Mouse (Mus musculus): ENCODE results near the gene Kcnk7.

Kcnk7 gene

GRCm38 (mm10) chr19:5725767-5726515, 21.8 kb downstream of the Kcnk7 start, which contains the start of gene Ehbp1l1:
Ehbp1l1 (minus strand) TSS chr19:5726317.
- DNase-seq (ENCODE audit: low spot score): peak; percentile 70

DNA sequence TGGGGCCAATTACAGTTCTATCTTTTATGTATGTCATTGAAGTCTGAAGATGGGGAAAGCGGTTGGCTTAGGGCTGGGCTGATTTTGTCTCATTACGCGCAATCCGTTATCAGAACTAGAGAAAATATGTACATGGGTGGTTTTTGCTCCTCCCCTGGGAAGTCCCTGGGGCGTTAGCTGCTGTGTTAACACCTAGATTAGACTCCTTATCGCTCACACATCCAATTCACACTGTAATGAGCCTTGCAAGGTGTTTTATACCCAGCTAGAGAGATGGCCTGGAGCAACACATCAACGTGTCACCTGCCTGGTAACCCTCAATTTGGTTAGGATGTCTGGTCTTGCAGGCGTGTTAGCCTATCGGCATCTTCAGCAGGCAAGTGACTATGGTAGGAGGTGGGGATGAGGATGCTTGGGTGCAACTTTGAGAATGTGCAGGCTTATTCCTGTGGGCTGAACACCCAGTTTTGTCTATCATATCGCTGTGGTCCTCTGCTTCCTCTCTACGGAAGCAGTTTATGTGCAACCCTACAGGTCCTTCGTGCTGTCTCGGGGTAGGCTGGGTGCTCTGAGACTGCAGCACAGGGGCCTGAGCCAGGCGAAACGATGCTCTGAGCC, 22.9 kb downstream of the Kcnk7 start:
- no peak for DNase-seq (ENCODE audit: low spot score)

DNA sequence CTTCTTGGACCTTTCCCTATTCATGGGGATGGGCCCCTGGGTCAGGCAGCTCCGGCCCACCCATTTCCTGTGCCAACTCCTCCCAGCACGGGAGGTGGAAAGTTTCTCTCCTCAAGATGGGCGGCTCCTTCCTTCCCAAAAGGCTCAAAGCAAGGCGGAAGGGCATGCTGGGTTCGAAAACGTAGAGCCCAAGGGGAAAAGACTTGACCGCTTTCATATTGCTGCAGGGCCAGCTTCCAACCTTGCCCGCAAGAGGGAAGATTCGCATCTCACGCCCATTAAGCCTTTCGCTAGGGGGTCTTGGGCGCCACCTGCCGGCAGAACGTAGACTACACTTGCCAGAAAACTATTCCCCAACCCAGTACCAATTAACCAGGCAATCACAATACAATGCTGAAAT, 23.5 kb downstream of the Kcnk7 start:
- peak; percentile 89 for DNase-seq (ENCODE audit: low spot score)

DNA sequence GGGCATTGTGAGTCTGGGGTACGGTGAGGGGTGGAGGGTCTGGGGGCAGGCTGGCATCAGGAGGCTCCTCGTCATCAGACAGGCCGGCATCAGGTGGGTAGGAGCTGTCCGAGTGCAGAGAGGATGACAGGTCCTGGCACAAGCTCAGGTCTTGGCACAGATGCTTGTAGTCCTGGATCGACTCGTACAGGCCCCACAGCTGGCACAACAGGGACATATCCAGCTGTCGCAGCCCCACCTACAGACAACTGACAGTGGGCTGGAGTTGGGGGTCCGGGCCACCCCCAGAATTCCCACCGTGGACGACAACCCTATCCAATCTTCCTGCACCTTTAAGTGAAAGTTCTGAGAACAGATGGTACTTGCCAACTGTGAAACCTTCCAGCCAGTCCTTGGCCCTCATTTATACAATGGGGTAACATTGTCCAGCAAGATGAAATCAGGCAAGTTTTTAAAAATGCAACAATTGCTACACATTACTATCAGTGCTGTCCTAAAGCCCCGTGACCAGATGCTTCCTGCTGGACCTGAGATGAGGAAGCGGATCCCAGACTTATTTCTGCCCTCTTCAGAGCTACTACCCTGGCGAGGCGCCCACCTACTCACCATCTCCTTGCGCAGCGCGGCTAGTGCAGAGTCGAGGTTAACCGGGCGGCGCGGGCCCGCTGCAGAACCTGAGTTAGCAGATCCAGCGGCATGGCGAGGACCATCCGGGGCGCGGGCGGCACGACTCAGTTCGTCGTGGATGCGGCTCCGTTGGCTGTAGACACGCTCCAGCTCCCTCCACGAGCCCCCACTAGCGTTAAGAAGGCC, 24.7 kb downstream of the Kcnk7 start:
- DNase-seq (ENCODE audit: low spot score): no peak

- DNase-seq (ENCODE audit: low spot score): peak; percentile 92
These were observed 25.3 kb downstream of the Kcnk7 start, which contains the start of gene Fam89b for GRCm38 (mm10) chr19:5729444-5729815. Fam89b (minus strand) TSS chr19:5729653.

- no peak for DNase-seq (ENCODE audit: low spot score)
These were observed 26.4 kb downstream of the Kcnk7 start for GRCm38 (mm10) chr19:5730314-5731186.

GRCm38 (mm10) chr19:5731264-5731978, 27.3 kb downstream of the Kcnk7 start:
- peak; percentile 94 for DNase-seq (ENCODE audit: low spot score)

DNA sequence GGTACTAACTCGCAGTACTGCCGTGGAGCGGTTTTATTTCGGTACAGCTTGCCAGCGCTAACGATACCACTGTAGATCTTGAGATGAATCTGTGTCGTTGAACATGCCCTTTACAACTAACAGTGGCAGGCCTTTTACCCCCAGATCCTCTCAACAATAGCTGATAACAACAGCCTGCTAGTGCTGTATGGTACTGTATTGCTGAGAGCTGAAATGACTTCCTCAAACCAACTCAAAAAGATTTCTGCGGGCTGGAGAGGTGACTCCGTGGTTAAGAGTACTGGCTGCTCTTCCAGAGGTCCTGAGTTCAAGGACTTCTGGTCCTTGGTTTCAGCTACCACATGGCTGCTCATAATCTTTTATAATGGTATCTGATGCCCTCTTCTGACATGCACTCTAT, 30.2 kb downstream of the Kcnk7 start:
- DNase-seq (ENCODE audit: low spot score): no peak

GRCm38 (mm10) chr19:5739446-5739845, 35.3 kb downstream of the Kcnk7 start:
- no peak for DNase-seq (ENCODE audit: low spot score)

DNA sequence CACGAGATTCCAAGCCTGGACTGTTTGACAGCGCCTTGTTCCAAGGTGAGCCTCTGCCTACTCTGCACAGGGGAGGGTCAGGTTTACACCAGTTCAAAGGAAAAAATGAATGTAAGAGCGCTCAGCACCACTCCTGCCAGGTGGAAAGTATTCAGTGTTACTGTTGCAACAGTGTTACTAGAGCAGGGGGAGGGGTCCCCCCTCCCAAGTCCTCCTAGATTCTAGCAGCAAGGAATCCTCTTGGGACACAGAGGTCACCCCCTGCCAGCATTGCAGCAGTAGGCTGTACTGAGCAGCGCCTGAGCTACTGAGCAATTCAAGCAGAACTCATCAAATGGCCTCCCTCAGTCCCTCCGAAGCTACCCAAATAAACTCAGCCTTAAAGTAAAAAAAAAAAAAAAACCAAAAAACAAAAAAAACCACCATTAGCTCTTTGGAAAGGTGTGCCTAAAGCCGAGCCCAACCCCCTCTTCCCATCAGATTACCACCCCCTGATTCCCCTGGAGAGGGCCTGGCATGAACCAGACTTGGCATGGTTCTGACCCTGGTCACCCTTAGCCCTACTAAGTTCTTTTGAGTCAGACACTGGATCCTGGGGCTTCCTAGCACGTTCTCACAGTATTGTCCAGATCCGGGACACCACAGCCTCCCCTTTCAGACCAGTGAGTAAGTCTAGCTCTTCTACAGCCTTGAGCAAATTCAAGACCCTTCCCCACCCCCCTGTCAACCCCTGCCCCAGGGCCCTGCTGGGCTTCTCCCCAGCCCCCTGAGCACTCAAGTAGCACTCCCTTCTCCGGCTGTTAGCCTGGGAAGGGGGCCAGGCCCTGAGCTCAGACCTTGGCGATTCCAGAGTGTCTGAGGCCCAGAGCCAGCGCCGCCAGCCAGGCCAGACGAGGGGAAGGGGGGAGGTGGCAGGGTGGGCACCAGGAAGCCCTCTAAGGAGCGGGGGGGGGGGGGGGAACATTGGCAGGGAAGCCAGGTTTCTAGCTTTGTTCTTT, 36.5 kb downstream of the Kcnk7 start, which contains the start of gene Ltbp3:
Ltbp3 (plus strand) TSS at position 585 of the 998 bp plus-strand sequence.
- DNase-seq (ENCODE audit: low spot score): peak; percentile 78

- peak; percentile 74 for DNase-seq (ENCODE audit: low spot score)
These were observed 37.6 kb downstream of the Kcnk7 start for GRCm38 (mm10) chr19:5741641-5742240.

DNA sequence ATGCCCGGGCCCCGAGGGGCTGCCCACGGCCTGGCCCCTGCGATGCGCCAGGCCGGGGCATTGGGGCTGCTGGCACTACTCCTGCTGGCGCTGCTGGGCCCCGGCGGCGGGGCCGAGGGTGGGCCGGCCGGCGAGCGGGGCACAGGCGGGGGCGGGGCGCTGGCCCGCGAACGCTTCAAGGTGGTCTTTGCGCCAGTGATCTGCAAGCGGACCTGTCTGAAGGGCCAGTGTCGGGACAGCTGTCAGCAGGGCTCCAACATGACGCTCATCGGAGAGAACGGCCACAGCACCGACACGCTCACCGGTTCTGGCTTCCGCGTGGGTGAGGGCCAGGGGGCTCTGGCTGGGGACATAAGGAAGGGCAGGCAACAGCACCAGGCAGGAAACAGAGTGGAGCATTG, 38.1 kb downstream of the Kcnk7 start:
- DNase-seq (ENCODE audit: low spot score): no peak

DNA sequence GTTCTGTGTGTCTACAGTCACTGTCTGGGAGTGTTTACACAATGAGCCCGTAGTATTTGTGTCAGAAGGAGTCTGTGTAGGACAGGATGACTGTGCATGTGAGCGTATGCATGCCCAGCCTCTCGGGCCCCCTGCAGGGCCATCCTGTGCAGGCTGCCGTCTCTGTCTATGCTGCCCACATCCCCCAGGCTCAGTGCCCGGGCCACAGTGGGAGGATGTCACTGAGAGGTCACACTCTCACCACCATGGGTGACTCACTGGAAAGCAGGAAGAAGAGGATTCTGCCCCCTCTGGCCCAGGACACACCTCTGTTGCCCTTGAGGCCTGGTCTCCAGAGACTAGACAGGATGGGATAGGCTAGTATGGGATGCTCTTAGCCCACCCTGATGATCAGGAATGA, 39.4 kb downstream of the Kcnk7 start:
- no peak for DNase-seq (ENCODE audit: low spot score)

- DNase-seq (ENCODE audit: low spot score): no peak
These were observed 41.9 kb downstream of the Kcnk7 start for GRCm38 (mm10) chr19:5745756-5746710.

DNA sequence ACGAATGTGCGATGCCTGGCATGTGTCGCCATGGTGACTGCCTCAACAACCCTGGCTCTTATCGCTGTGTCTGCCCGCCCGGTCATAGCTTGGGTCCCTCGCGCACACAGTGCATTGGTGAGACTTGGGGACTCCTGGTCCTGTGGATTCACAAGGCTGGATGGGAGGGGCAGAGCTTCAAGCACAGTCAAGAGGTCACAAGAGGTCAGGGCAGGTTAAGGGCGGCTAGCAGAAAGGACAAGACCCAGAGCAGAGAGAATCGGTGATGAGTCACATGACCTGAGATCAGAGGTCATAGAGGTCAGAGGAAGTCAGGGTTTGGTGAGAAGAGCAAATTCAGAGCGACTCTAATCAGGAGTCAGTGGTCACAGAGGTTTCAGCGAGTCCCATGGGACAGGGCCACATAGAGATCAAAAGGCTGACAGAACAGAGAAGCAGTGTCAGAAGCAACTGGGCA, 42.8 kb downstream of the Kcnk7 start:
- no peak for DNase-seq (ENCODE audit: low spot score)

- DNase-seq (ENCODE audit: low spot score): no peak
These were observed 45.3 kb downstream of the Kcnk7 start for GRCm38 (mm10) chr19:5749476-5749875.

GRCm38 (mm10) chr19:5750951-5751350, 46.8 kb downstream of the Kcnk7 start:
- DNase-seq (ENCODE audit: low spot score): no peak

- no peak for DNase-seq (ENCODE audit: low spot score)
These were observed 47.6 kb downstream of the Kcnk7 start for GRCm38 (mm10) chr19:5751742-5752141.
